Mouse (Mus musculus) olfactory bulb, adult 2 months (tissue): ENCODE measurements around the gene Pidd1. TPM values are rescaled to one million over a fixed set of nuclear protein-coding genes. Genes with fewer than 3 reads are reported as not detected.

Experiments used
- H3K27ac ChIP-seq: fragments of 200-500 bp; 2 replicates; pipeline ENCODE4 v1.5.1; 2012; ENCODE audit warnings: low read depth, low read length; ENCODE audit not compliant: insufficient read depth
- H3K4me1 ChIP-seq: fragments of 200-500 bp; 2 replicates; pipeline ENCODE4 v1.6.1; 2012; ENCODE audit warnings: low read length; ENCODE audit not compliant: control insufficient read depth, insufficient read depth
- H3K4me3 ChIP-seq: fragments of 200-500 bp; 2 replicates; pipeline ENCODE4 v1.5.1; 2012; ENCODE audit warnings: mild to moderate bottlenecking, low read depth, low read length, moderate library complexity; ENCODE audit not compliant: insufficient read depth
- CTCF ChIP-seq: fragments of 200-500 bp; IDR thresholded peaks from 2 replicates; pipeline ENCODE4 v1.5.1; 2012; ENCODE audit warnings: low read depth, mild to moderate bottlenecking, low read length, moderate library complexity; ENCODE audit not compliant: insufficient read depth
- POLR2A ChIP-seq: fragments of 200-500 bp; IDR thresholded peaks from 2 replicates; pipeline ENCODE4 v1.6.1; 2012; ENCODE audit warnings: mild to moderate bottlenecking, low read depth, low read length, moderate library complexity; ENCODE audit not compliant: insufficient read depth
- WGBS: fragments of 180-500 bp; shearing (Covaris S2); methylation state at CpG from one replicate; pipeline ENCODE4 v1.1.7; 2018; 5-methylcytosine and 5-hydroxymethylcytosine counted together
- polyA plus RNA-seq: library from polyadenylated mRNA; stranded (reverse); fragments of >200 nt; gene quantifications from 2 replicates; pipeline ENCODE4 v1.2.4, GENCODE M21; 2012; ENCODE audit warnings: low replicate concordance; ENCODE audit not compliant: missing spikeins, insufficient read depth, insufficient read length

Gene Pidd1
- polyA plus RNA-seq, 1 experiment: not detected

DNA sequence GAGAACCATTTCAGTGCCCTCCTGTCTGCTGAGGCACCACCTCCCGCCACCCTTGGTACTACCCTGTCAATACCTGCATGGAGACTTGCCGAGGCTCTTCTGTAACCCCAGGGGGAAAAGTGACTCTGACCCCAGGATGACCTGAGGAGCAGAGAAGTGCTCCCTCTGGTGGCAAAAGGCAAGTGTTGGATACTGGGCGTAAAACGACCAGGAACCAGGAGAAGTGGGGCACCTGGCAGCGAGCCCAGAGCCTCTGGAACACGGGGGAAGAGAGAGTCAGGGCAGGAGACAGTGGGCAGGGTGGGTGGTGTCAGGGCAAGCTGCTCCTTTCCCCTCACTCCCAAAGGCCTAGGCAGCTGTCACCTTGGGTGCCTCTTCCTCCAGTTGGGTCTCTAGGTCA is 3.2 kb downstream of the Pidd1 start:
- no peak overlapping the region for H3K4me3 ChIP-seq

DNA sequence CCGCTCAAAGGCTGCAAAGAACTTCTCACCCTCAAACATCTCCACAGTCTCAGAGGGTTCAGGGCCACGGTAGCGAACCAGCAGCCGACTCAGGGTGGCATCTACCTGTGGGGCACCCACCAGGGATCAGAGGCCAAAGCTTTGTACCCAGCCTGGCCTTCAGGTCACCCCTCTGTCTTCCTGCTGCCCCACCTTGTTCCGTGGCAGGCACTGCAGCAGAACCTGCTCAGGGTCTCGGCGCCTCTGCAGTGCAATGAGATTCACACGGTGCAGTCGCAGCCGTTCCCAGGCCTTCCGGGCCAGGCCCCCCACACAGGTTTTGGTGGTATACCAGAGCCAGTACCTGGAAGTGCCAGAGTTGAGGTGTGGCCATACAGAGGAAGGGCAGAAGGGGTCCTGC is 4.0 kb downstream of the Pidd1 start:
- TF ChIP-seq CTCF (no peak), POLR2A (no peak)
- no peak overlapping the region for H3K4me3 ChIP-seq
- 95% methylated on average over 11 of the region's 11 CpGs for WGBS
- H3K4me1 ChIP-seq: peaks cover 22% of the 10 kb centered on the region
- no peak overlapping the region for H3K27ac ChIP-seq

More for the DNA sequence above, 3.2 kb downstream of the Pidd1 start:
- TF ChIP-seq CTCF: peak; percentile 47; the same call in 1 of the 2 replicates
- TF ChIP-seq POLR2A: no peak
- 17% methylated on average over 6 of the region's 6 CpGs for WGBS
- no peak overlapping the region for H3K27ac ChIP-seq
- H3K4me1 ChIP-seq: peaks cover 16% of the 10 kb centered on the region

DNA sequence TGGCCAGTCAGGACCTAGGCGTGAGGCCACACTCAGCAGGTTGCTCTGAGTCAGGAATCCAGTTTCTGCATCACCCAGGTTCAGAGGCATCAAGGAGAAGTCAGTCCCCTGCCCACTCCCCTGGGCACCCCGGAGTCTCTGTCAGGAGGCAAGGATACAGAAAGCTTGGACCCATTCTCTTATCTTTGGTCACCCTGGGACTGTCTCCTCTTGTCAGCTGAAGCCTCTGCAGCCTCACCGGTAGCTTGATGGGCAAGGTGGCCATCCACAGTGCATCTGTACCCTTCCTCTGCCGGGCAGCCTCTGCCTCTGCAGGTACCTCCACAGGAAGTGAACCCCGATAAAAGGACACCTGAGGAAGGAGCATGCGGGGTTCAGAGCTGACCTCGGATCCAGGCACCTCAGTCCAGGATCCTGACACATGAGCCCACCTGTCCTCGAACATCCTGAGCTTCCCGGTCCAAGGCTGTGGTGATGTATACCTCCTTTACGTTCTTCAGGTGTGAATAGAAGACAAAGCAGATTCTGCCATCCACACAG is 4.6 kb downstream of the Pidd1 start:
- no peak overlapping the region for H3K4me3 ChIP-seq
- H3K4me1 ChIP-seq: peaks cover 26% of the 10 kb centered on the region
- WGBS: 94% methylated on average over 10 of the region's 10 CpGs
- TF ChIP-seq CTCF (no peak), POLR2A (no peak)
- H3K27ac ChIP-seq: no peak overlapping the region

DNA sequence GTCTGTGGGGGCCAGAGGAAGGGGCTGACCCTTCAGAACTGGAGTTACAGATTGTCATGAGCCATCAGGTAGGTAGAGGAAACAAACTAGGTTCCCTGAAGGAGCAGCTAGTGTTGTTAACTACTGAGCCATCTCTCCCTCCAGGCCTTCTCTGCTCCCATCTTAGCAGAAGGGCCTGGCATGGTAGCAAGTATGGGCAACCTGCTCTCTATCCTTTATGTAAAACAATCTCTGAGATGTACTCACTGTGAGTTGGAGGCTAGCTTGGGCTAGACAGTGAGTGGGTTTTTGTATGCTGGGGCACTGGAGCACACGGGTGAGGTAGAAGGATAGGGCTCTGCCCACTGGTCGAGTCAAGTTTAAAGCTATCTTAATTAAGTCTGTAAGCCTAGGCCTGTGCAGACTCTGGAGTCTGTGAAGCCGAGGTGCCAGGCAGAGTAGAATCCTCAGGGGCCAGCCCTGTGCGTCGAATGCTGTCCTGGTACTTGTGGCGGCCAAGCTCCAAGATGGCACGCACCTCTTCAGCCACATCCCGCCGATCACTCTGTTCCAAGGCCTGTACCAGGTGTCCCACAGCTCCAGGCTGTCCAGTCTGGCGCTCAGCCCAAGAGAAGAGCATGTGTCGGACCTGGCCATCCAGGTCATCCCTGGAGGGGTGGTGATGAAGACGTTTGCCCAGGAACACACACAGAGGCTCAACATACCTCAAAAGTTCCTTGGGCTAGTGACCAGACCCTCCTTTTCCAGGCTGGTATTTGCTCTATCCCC is 5.4 kb downstream of the Pidd1 start:
- Histone ChIP-seq H3K4me3 (no peak overlapping the region), H3K4me1 (peaks cover 33% of the 10 kb centered on the region), H3K27ac (no peak overlapping the region)
- TF ChIP-seq CTCF: no peak
- no peak for TF ChIP-seq POLR2A
- 92% methylated on average over 12 of the region's 12 CpGs for WGBS

- Histone ChIP-seq H3K4me3 (peak within 1 kb of the TSS; percentile 82), H3K27ac (peak within 1 kb of the TSS; percentile 81), H3K4me1 (peaks cover 38% of the 10 kb centered on the region)
- 5% methylated on average over 53 of the region's 53 CpGs for WGBS
- peak; percentile 77 for TF ChIP-seq POLR2A
- peak; percentile 87 for TF ChIP-seq CTCF
Measured at GRCm38 (mm10) chr7:141437178-141438120, 6.4 kb downstream of the Pidd1 start, which contains the start of gene Slc25a22. Slc25a22 (minus strand) TSS chr7:141437892.

GRCm38 (mm10) chr7:141436523-141436892 is 7.3 kb downstream of the Pidd1 start:
- WGBS: 51% methylated on average over 2 of the region's 2 CpGs
- no peak for TF ChIP-seq POLR2A
- no peak for TF ChIP-seq CTCF
- H3K4me1 ChIP-seq: peaks cover 42% of the 10 kb centered on the region

DNA sequence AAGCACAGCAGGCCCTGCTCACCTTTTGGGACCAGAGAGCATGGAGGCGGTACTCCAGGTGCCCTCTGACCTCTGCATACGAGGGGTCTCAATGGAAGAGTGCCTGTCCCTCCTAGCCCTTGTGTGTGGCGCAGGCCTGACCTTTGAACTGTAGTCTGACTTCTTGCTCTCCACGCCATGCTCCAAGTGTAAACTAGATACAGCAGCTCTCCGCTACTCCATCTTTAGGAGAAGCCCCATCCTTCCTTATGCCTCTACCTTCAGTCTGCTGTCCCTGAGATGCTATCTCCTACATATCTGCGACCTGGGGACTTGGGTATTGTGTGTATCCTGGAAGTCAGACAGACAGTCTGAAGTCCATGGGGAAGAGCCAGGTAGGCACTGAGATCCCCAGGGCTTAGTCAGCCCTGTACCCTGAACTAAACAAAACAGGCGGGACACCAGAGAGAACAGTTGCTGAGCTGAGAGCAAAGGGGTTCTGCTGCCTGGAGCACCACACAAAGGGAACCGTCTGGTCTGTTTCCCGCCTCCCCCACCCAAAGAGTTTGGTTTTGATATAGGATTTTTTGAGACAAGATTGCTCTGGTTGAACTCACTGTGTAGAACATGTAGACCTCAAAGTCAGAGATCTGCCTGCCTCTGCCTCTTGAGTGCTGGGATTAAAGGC is 7.8 kb downstream of the Pidd1 start:
- no peak for TF ChIP-seq POLR2A
- TF ChIP-seq CTCF: no peak
- H3K27ac ChIP-seq: no peak overlapping the region
- H3K4me3 ChIP-seq: no peak overlapping the region
- WGBS: 80% methylated on average over 9 of the region's 9 CpGs
- peaks cover 42% of the 10 kb centered on the region for H3K4me1 ChIP-seq

More at GRCm38 (mm10) chr7:141436523-141436892, 7.3 kb downstream of the Pidd1 start:
- peak overlapping the region; percentile 82; the same call in 1 of the 2 replicates for H3K4me3 ChIP-seq
- no peak overlapping the region for H3K27ac ChIP-seq

- WGBS: 3% methylated on average over 17 of the region's 17 CpGs
- Histone ChIP-seq H3K27ac (peak overlapping the region; percentile 86), H3K4me1 (peaks cover 39% of the 10 kb centered on the region), H3K4me3 (peak overlapping the region; percentile 66)
- TF ChIP-seq POLR2A (peak; percentile 35; the same call in 1 of the 2 replicates), CTCF (no peak)
Measured at GRCm38 (mm10) chr7:141435129-141435855, 8.5 kb downstream of the Pidd1 start.
